Mouse (Mus musculus): ENCODE measurements around the gene Rtn4ip1.

- TF ChIP-seq POLR2A (IDR thresholded peaks at IDR 0.05; ENCODE audit: control insufficient read depth in 1 of 2, insufficient read depth in 1 of 2, low read depth in 1 of 2, low read length in 2 of 2, poor library complexity in 1 of 2) (no peak), POLR2AphosphoS2 (IDR thresholded peaks at IDR 0.05; ENCODE audit: low read length) (no peak), MYC (IDR thresholded peaks at IDR 0.05; ENCODE audit: low read depth, low read length) (no peak), MAX (IDR thresholded peaks at IDR 0.05; ENCODE audit: low read length) (no peak), GATA1 (IDR thresholded peaks at IDR 0.05; ENCODE audit: low read depth, low read length) (no peak), JUND (IDR thresholded peaks at IDR 0.05; ENCODE audit: low read depth, low read length) (no peak), MAZ (IDR thresholded peaks at IDR 0.05; ENCODE audit: low read depth, low read length) (no peak), CTCF (IDR thresholded peaks at IDR 0.05 in 2 of 3, conservative IDR thresholded peaks at IDR 0.05 in 1 of 3; ENCODE audit: control insufficient read depth in 1 of 3, insufficient read depth in 1 of 3, low read depth in 2 of 3, low read length in 3 of 3, poor library complexity in 1 of 3, severe bottlenecking in 1 of 3) (no peak)
Measured at GRCm38 (mm10) chr10:43977353-43977752, 75.7 kb downstream of the Rtn4ip1 start.
